Mouse (Mus musculus) cerebellum, postnatal 4 days (tissue): ENCODE measurements at regions not wholly inside any gene's neighbourhood (a gene's known extent, or its start where the extent isn't known, plus 50 kb on each side); places are given as distances from the start of the nearest gene placed in this dataset.
A peak's percentile ranks its signal among the peaks of the same experiment; 100 is the strongest.

ENCODE experiments used
- DNase-seq, 2 experiments: peaks; one replicate each; pipeline ENCODE4 v3.0.0; 2022; ENCODE audit warnings: low spot score in 2 of 2, mixed read lengths in 1 of 2

- DNase-seq = no peak
Observed at GRCm38 (mm10) chr2:129883417-129883816, 83.1 kb downstream of the Stk35 start.

GRCm38 (mm10) chr2:129884316-129884715 is 84.0 kb downstream of the Stk35 start:
- no peak for DNase-seq

- peak in 1 of 2 experiments; percentile 58 for DNase-seq
Observed at GRCm38 (mm10) chr2:129885536-129885935, 85.2 kb downstream of the Stk35 start.

- no peak for DNase-seq
Observed at GRCm38 (mm10) chr2:129893231-129893630, 92.9 kb downstream of the Stk35 start.

- no peak for DNase-seq
Observed at GRCm38 (mm10) chr2:129893832-129894231, 93.5 kb downstream of the Stk35 start.

GRCm38 (mm10) chr2:129894906-129895305 is 94.6 kb downstream of the Stk35 start:
- no peak for DNase-seq

- DNase-seq = no peak
Observed at GRCm38 (mm10) chr2:129895369-129895768, 95.1 kb downstream of the Stk35 start.

- DNase-seq = no peak
Observed at GRCm38 (mm10) chr2:129896696-129897095, 96.4 kb downstream of the Stk35 start.

GRCm38 (mm10) chr2:129903383-129904135 is 103.2 kb downstream of the Stk35 start:
- no peak for DNase-seq

GRCm38 (mm10) chr2:129904753-129905152 is 104.4 kb downstream of the Stk35 start:
- peak in 1 of 2 experiments; percentile 32 for DNase-seq

- peak; percentile 33 to 66 for DNase-seq
Observed at GRCm38 (mm10) chr2:129908701-129909425, 103.3 kb upstream of the Tgm3 start.

- DNase-seq = no peak
Observed at GRCm38 (mm10) chr2:129911203-129911921, 100.8 kb upstream of the Tgm3 start.

- DNase-seq = no peak
Observed at GRCm38 (mm10) chr2:129912556-129912955, 99.6 kb upstream of the Tgm3 start.

GRCm38 (mm10) chr2:129914261-129914660 is 97.9 kb upstream of the Tgm3 start:
- DNase-seq = no peak

- no peak for DNase-seq
Observed at GRCm38 (mm10) chr2:129916411-129916810, 95.7 kb upstream of the Tgm3 start.

- peak in 1 of 2 experiments; percentile 18 for DNase-seq
Observed at GRCm38 (mm10) chr2:129918141-129918790, 93.9 kb upstream of the Tgm3 start.

GRCm38 (mm10) chr2:129919551-129919950 is 92.6 kb upstream of the Tgm3 start:
- DNase-seq = no peak

GRCm38 (mm10) chr2:129927218-129927617 is 84.9 kb upstream of the Tgm3 start:
- no peak for DNase-seq

GRCm38 (mm10) chr2:129933578-129933977 is 78.6 kb upstream of the Tgm3 start:
- DNase-seq = no peak

- DNase-seq = no peak
Observed at GRCm38 (mm10) chr2:129942824-129943223, 69.3 kb upstream of the Tgm3 start.

- DNase-seq = no peak
Observed at GRCm38 (mm10) chr2:129947847-129948553, 64.1 kb upstream of the Tgm3 start.
